Mouse (Mus musculus): ENCODE results near the gene Ephb3.
"Not testable (repeated sequence)": the region's sequence is repeated elsewhere in the genome, so short reads cannot be mapped to it uniquely, and the experiment has no call there.

DNA sequence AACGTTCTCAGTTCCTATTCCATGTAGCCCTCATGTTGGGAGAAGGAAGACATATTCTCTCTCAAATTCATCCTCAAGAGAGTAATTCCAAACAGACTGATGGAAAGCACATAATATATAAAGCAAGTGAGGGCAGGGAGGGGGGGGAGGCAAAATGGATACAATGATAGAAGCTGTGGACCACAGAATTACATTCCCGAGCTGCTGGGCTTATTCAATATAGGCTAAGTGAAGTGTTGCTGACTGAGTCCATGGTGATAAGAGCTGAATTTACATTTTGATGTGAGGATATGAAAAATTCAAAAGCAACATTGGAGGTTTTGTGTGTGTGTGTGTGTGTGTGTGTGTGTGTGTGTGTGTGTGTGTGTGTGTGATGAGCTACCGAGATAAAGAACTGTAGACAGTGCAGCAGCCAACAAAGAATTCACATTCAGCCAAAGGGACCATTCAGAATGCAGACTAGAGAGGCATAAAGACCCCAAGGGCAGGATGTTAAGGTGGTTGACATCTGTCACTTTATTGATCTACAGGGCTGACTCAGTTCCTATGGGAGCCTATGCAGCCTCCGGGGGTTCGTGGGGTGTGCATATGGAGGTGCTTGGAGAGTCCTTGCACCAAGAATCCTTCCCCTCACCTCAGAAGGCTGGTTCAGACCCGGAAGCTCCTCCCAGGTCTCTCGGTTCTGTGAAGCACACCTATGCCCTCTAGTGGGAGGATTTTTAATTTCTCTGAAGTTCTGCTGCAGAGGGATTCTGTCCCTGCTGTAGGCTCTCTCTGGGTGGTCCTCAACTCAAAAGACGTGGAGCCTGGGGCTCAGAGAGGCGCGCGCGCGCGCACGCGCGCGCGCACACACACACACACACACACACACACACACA is 39.0 kb upstream of the Ephb3 start:
- not testable (repeated sequence) for TF ChIP-seq ZNF384 (IDR thresholded peaks at IDR 0.05; ENCODE audit: low read depth, low read length); ZC3H11A (IDR thresholded peaks at IDR 0.05; ENCODE audit: borderline replicate concordance, low read depth, low read length); CHD2 (IDR thresholded peaks at IDR 0.05; ENCODE audit: low read depth, low read length); MAFK (IDR thresholded peaks at IDR 0.05; ENCODE audit: insufficient read depth, low read depth, low read length); HCFC1 (IDR thresholded peaks at IDR 0.05; ENCODE audit: borderline replicate concordance, insufficient read depth, low read length)

Measured in ES-E14 (cell line).